Mouse (Mus musculus) kidney, embryonic 16.5 days (tissue): ENCODE results near the gene F8a. TPM values are rescaled to one million over a fixed set of nuclear protein-coding genes. Genes with fewer than 3 reads are reported as not detected.
"Not testable (repeated sequence)": the region's sequence is repeated elsewhere in the genome, so short reads cannot be mapped to it uniquely, and the experiment has no call there.

Experiments
- ATAC-seq: fragments of 200-750 bp; cut with Nextera tagmentation; 2 replicates; pipeline ENCODE4 v1.8.0; 2017; ENCODE audit warnings: moderate TSS enrichment; ENCODE audit not compliant: low FRiP score, low TSS enrichment
- H3K27ac ChIP-seq: fragments of 300-500 bp; sonication (generic); 2 replicates; pipeline ENCODE4 v1.5.1; 2014; ENCODE audit warnings: low read length
- H3K27me3 ChIP-seq: fragments of 300-500 bp; sonication (generic); 2 replicates; pipeline ENCODE4 v1.6.1; 2014; ENCODE audit warnings: low read length, control low read depth, mixed read lengths; ENCODE audit not compliant: insufficient read depth
- H3K36me3 ChIP-seq: fragments of 300-500 bp; sonication (generic); 2 replicates; pipeline ENCODE4 v1.6.1; 2014; ENCODE audit warnings: low read length, control low read depth, mixed read lengths; ENCODE audit not compliant: insufficient read depth
- H3K4me1 ChIP-seq: fragments of 300-500 bp; sonication (generic); 2 replicates; pipeline ENCODE4 v1.6.1; 2014; ENCODE audit warnings: low read length, control low read depth, mixed read lengths; ENCODE audit not compliant: insufficient read depth
- H3K4me2 ChIP-seq: fragments of 300-500 bp; sonication (generic); replicated peaks from 2 replicates; pipeline ENCODE4 v1.6.1; 2014; ENCODE audit warnings: low read depth, low read length
- H3K4me3 ChIP-seq: fragments of 300-500 bp; sonication (generic); 2 replicates; pipeline ENCODE4 v1.5.1; 2014; ENCODE audit warnings: mild to moderate bottlenecking, low read length
- H3K9ac ChIP-seq: fragments of 300-500 bp; sonication (generic); replicated peaks from 2 replicates; pipeline ENCODE4 v1.6.1; 2014; ENCODE audit warnings: low read length
- H3K9me3 ChIP-seq: fragments of 300-500 bp; sonication (generic); 2 replicates; pipeline ENCODE4 v1.6.1; 2016; ENCODE audit warnings: low read length, control low read depth
- WGBS: fragments of 180-500 bp; shearing (Covaris S2); extraction: QIAGEN DNeasy Blood & Tissue Kit; methylation state at CpG from one replicate; pipeline ENCODE4 v1.1.7; 2014; 5-methylcytosine and 5-hydroxymethylcytosine counted together
- polyA plus RNA-seq: library from polyadenylated mRNA; unstranded; fragments of >200 nt; fragmentation: Nextera tagmentation; extraction: Ambion mirVana; gene quantifications from 2 replicates; pipeline ENCODE4 v1.2.1, GENCODE M21; 2015

The F8a gene
- 10.6 and 10.7 TPM in 2 replicates for polyA plus RNA-seq

DNA sequence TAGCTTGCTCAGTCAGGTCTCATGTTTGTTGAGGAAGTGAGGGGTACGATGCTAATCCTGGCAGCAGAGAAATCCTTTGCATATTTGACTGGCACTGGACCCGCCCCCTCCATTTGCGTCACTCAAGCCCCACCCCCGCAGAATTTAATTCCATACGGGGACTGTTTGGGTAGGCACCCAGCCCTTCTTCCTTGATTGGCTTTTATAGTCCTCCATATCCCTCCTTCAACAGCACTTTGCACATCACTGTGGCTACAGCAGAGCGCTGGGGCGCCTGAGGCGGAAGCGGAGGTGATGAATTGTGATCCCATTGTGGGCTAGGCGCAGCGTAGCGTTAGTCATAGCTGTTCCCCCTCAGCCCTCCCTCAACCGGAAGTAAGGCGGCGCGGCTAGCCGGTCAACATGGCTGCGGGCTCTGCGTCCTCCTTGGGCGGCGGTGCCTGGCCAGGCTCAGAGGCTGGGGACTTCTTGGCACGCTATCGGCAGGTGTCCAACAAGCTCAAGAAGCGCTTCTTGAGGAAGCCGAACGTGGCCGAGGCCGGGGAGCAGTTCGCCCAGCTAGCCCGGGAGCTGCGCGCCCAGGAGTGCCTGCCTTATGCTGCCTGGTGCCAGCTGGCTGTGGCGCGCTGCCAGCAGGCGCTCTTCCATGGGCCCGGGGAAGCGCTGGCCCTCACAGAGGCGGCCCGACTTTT lies at the start of gene F8a:
TSS of gene F8a (plus strand) at position 378 of the 692 bp plus-strand sequence.
- no peaks in the 10 kb centered on the region for H3K9me3 ChIP-seq
- peak within 1 kb of the TSS; percentile 90 for H3K27ac ChIP-seq
- no peaks in the 10 kb centered on the region for H3K36me3 ChIP-seq
- ATAC-seq = peak; percentile 95
- WGBS = 15% methylated on average over 39 of the region's 39 CpGs
- H3K4me1 ChIP-seq = peaks cover 5% of the 10 kb centered on the region; the same call in 1 of the 2 replicates
- no peaks in the 10 kb centered on the region; the same call in 1 of the 2 replicates for H3K27me3 ChIP-seq
- H3K4me3 ChIP-seq = peak within 1 kb of the TSS; percentile 60
- H3K4me2 ChIP-seq = peak within 1 kb of the TSS; percentile 75
- peak within 1 kb of the TSS; percentile 73 for H3K9ac ChIP-seq

DNA sequence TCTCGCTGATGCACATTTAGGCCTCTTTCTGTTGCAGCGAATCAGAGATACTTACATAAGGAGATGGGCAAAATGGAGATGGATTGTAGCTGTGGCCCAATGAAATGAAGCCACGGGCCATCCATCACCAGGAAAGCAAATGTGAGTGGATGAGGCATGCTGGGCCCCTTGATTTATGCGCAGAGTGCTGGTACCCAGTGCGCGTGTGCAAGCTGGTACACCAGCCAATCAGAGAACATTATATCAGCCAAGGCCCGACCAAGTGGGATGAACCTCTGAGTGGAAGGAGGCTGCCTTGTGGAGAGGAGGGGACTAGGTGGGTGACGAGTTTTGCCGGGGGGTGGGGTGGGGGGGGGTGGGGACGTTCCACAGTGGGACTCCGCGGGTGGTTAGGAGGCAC lies 36.2 kb upstream of the F8a start, which contains the start of gene Xlr3b:
TSS of gene Xlr3b (plus strand) at position 274 of the 400 bp plus-strand sequence.
- H3K4me2 ChIP-seq, H3K4me3 ChIP-seq, H3K9me3 ChIP-seq, H3K9ac ChIP-seq, ATAC-seq, H3K36me3 ChIP-seq, H3K4me1 ChIP-seq, H3K27me3 ChIP-seq, H3K27ac ChIP-seq: not testable (repeated sequence)
- WGBS = 81% methylated on average over 12 of the region's 12 CpGs

GRCm38 (mm10) chrX:73213819-73214564 lies 14.1 kb upstream of the F8a start, which contains the start of gene Xlr4b:
Gene Xlr4b (plus strand): TSS chrX:73214333.
- H3K9ac ChIP-seq, ATAC-seq, H3K27me3 ChIP-seq, H3K4me3 ChIP-seq, H3K4me1 ChIP-seq, H3K36me3 ChIP-seq, H3K9me3 ChIP-seq, H3K27ac ChIP-seq, H3K4me2 ChIP-seq: not testable (repeated sequence)
- WGBS = 72% methylated on average over 14 of the region's 19 CpGs

GRCm38 (mm10) chrX:73225365-73225764 lies 2.7 kb upstream of the F8a start:
- ATAC-seq = no peak
- Histone ChIP-seq H3K4me1 (peaks cover 5% of the 10 kb centered on the region; the same call in 1 of the 2 replicates), H3K4me3 (no peak overlapping the region), H3K9ac (no peak overlapping the region), H3K27ac (no peak overlapping the region), H3K4me2 (no peak overlapping the region), H3K9me3 (no peaks in the 10 kb centered on the region), H3K27me3 (no peaks in the 10 kb centered on the region; the same call in 1 of the 2 replicates), H3K36me3 (no peaks in the 10 kb centered on the region)
- WGBS = 46% methylated on average over 1 of the region's 1 CpGs

DNA sequence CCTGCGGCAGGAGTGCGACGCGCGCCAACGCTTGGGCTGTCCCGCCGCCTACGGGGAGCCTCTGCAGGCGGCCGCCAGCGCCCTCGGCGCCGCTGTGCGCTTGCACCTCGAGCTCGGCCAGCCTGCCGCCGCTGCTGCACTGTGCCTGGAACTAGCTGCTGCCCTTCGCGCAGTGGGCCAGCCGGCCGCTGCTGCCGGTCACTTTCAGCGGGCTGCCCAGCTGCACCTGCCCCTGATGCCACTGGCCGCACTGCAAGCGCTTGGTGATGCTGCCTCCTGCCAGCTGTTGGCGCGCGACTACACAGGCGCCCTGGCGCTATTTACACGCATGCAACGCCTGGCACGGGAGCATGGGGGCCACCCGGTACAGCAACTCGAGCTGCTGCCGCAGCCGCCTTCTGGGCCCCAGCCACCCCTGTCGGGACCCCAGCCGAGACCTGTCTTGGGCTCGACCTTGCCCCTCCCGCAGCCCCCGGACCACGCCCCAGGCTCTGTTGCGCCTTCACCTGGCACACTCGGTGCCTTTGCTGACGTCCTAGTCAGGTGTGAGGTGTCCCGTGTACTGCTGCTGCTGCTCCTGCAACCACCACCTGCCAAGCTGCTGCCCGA lies 619 bp downstream of the F8a start:
- Histone ChIP-seq H3K4me1 (peaks cover 5% of the 10 kb centered on the region; the same call in 1 of the 2 replicates), H3K27me3 (no peaks in the 10 kb centered on the region; the same call in 1 of the 2 replicates), H3K9me3 (no peaks in the 10 kb centered on the region), H3K27ac (peak overlapping the region; percentile 90), H3K9ac (peak overlapping the region; percentile 73), H3K36me3 (no peaks in the 10 kb centered on the region), H3K4me2 (peak overlapping the region; percentile 75), H3K4me3 (peak overlapping the region; percentile 60)
- ATAC-seq = peak; percentile 74
- WGBS = 24% methylated on average over 51 of the region's 51 CpGs

- H3K27ac ChIP-seq = no peak overlapping the region
- H3K9me3 ChIP-seq = no peaks in the 10 kb centered on the region
- H3K36me3 ChIP-seq = no peaks in the 10 kb centered on the region
- 35% methylated on average over 3 of the region's 3 CpGs for WGBS
- peak overlapping the region; percentile 60 for H3K4me3 ChIP-seq
- no peak for ATAC-seq
- peak overlapping the region; percentile 73 for H3K9ac ChIP-seq
- H3K4me2 ChIP-seq = peak overlapping the region; percentile 75
- no peaks in the 10 kb centered on the region; the same call in 1 of the 2 replicates for H3K27me3 ChIP-seq
- peaks cover 5% of the 10 kb centered on the region; the same call in 1 of the 2 replicates for H3K4me1 ChIP-seq
Observed at GRCm38 (mm10) chrX:73229288-73229687, 1.2 kb downstream of the F8a start.

- not testable (repeated sequence) for H3K27ac ChIP-seq, H3K9me3 ChIP-seq, H3K4me3 ChIP-seq, H3K36me3 ChIP-seq, H3K27me3 ChIP-seq, H3K4me1 ChIP-seq, H3K4me2 ChIP-seq, H3K9ac ChIP-seq, ATAC-seq
- 90% methylated on average over 9 of the region's 14 CpGs for WGBS
Observed at GRCm38 (mm10) chrX:73242821-73243325, 14.8 kb downstream of the F8a start, which contains the start of gene Xlr4c. Gene Xlr4c (minus strand): TSS chrX:73243130.

DNA sequence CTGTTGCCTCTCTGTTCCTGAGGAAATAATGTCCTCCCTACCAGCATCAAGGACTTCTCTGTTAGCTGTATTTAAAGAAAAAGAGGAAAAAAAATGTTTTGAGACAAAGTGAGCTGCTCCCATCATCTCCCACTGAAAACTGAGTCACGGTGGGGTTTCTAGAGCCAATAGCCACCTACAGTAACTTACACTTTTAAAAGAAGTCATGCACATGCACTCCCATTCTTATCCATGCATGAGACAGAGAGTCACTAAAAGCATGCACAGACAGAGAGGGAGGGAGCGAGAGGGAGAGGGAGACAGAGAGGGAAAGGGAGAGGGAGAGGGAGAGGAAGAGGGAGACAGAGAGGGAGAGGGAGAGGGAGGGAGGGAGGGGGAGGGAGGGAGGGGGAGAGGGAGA lies 34.3 kb downstream of the F8a start:
- ATAC-seq, H3K4me3 ChIP-seq, H3K4me2 ChIP-seq, H3K27ac ChIP-seq, H3K36me3 ChIP-seq, H3K9me3 ChIP-seq, H3K27me3 ChIP-seq, H3K4me1 ChIP-seq, H3K9ac ChIP-seq: not testable (repeated sequence)
- WGBS = 88% methylated on average over 1 of the region's 2 CpGs

DNA sequence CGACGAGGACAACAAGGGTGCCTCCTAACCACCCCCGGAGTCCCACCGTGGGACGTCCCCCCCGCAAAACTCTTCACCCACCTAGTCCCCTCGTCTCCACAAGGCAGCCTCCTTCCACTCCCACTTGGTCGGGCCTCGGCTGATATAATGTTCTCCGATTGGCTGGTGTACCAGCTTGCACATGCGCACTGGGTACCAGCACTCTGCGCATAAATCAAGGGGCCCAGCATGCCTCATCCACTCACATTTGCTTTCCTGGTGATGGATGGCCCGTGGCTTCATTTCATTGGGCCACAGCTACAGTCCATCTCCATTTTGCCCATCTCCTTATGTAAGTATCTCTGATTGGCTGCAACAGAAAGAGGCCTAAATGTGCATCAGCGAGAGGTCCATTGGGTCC lies 37.2 kb downstream of the F8a start, which contains the start of gene Xlr3c:
TSS of gene Xlr3c (minus strand) at position 121 of the 400 bp plus-strand sequence.
- H3K4me2 ChIP-seq, H3K27me3 ChIP-seq, H3K4me1 ChIP-seq, H3K36me3 ChIP-seq, H3K4me3 ChIP-seq, H3K9me3 ChIP-seq, H3K27ac ChIP-seq, H3K9ac ChIP-seq, ATAC-seq: not testable (repeated sequence)
- WGBS = 87% methylated on average over 14 of the region's 14 CpGs
